Mouse (Mus musculus) T-helper 1 cell (primary cell): Measurements from ENCODE around the gene Pnkd.

Experiments used
- in situ Hi-C: fragments of 300-600 bp; cut with MboI, MseI; formaldehyde crosslinking; loops from one replicate; pipeline ENCODE4 v1.15.1; 2025; ENCODE audit warnings: high pct_unique_total_duplicates

Gene Pnkd

GRCm38 (mm10) chr1:74387386-74387988 is 102.8 kb downstream of the Pnkd start:
- in situ Hi-C loops: no loop called here

DNA sequence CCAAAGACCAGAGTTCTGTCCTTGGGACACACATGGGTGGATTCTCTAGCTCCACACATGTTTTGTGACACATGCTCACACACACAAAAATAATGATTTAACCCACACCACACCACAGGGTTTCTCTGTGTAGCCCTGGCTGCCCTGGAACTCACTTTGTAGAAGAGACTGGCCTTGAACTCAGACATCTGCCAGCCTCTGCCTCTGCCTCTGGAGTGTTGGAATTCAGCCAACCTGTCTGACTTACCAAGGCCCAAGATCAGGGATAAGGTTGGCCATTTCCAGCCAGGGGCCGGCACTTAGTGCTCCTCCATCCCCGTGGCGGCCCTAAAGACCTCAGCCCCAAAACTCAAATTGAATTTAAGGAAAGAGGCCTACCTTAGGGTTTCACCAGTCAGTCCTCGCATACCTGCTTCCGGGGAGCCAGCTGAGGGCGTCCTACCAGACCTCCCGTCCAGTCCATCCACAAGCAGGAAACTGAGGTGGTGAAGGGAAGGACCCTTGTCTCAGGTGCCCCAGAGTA is 103.7 kb downstream of the Pnkd start:
- in situ Hi-C loops: no loop called here

- in situ Hi-C loops: loop anchor here (10.0 kb wide), 1 partner anchor 735 kb away; the partner anchor contains the start of gene Nhej1
These were observed 105.1 kb downstream of the Pnkd start for GRCm38 (mm10) chr1:74389831-74390286.

- in situ Hi-C loops: loop anchor here (10.0 kb wide), 1 partner anchor 734 kb away; the partner anchor contains the start of gene Nhej1
These were observed 105.7 kb downstream of the Pnkd start for GRCm38 (mm10) chr1:74390287-74390906.

DNA sequence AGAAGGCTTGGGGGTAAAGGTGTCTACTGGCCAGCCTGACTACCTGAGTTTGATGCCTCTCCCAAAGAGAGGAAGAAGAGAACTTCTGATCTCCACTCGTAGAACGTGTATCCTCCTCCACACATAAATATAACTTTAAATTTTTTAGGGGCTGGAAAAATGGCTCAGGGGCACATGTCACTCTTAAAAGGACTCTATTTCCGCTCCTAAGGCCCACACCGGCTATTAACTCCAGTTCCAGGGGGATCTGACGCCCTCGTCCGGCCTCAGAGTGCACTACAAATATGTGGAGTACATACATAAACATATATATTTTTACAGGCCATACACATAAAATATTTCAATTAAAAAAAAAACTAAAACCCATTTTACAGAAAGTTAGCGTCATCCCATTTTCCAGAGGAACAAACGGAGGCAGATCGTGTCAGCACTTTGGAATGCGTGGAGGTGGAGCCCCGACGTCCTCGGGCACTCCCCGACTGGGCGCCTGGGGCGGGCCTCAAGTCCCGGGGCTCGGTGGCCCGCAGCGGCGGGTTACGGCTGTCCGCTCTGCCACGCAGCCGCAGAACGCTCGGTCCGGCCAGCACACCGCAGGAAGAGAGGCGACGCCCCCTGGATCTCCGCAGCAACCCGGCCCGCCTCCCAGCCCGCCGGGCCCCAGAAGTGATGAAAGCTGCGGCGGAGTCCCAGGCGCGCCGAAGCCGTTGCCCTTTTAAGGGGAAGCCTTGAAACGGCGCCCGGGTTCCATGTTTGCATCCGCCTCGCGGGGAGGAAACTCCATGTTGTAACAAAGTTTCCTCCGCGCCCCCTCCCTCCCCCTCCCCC is 106.4 kb downstream of the Pnkd start, which contains the start of gene Ctdsp1:
Gene Ctdsp1, plus strand, starts transcription at position 586 of the 825 bp plus-strand sequence.
- in situ Hi-C loops: loop anchor here (10.0 kb wide), 1 partner anchor 734 kb away; the partner anchor contains the start of gene Nhej1

DNA sequence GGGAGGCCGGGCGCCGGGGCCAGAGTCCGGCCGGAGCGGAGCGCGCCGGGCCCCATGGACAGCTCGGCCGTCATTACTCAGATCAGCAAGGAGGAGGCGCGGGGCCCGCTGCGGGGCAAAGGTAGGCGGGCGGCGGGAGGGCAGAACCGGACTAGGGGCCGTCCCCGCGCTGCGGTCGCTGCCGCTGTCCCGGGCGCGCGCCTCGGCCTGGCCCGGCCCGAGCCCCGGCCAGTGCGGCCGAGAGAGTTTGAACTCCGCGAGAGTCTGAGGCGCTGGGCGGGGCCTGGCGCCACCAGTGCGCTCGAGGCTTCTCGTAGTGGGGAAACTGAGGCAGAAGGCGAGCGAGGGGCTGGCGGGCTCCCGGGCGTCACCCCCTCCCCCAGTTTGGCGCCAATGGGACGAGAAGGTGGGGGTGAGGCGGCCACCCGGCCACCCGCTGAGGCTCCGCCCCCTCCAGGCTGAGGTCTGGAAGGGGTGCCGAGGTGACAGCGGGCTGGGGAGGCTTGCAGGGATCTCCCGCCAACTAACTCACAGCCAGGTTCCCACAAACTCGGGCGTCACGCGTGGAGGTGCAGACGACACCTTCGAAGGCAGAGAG is 107.2 kb downstream of the Pnkd start:
- in situ Hi-C loops: loop anchor here (10.0 kb wide), 1 partner anchor 733 kb away; the partner anchor contains the start of gene Nhej1

- in situ Hi-C loops: loop anchor here (10.0 kb wide), 1 partner anchor 732 kb away; the partner anchor contains the start of gene Nhej1
These were observed 107.8 kb downstream of the Pnkd start for GRCm38 (mm10) chr1:74392446-74392994.

DNA sequence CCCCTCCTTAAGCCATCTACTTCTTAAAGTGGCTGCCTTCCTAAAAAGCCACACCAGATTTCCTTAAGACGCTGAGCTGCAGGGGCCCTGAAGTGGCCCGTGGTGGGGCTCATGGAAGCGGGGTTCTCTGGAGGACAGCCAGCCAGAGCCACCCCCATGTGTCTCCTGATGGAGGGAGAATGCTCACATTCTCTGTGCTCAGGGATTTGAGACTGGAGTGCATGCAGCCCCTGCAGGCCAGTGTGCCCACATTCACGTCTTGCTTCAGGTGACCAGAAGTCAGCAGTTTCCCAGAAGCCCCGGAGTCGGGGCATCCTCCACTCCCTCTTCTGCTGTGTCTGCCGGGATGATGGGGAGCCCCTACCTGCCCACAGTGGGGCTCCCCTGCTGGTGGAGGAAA is 108.3 kb downstream of the Pnkd start:
- in situ Hi-C loops: loop anchor here (10.0 kb wide), 1 partner anchor 732 kb away; the partner anchor contains the start of gene Nhej1

DNA sequence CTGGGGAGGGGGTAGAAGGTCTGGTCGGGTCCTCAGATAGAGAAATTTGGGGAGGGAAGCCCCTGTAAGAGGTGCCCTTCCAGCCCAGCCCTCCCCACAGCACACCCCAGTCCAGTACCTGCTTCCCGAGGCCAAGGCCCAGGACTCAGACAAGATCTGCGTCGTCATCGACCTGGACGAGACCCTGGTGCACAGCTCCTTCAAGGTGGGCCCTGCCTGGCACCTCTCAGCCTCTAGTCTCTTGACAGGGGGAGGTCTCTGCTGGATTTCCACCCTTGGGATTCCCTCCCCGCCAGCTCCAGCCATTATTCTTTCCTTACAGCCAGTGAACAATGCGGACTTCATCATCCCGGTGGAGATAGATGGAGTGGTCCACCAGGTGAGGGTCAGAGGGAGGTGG is 109.0 kb downstream of the Pnkd start:
- in situ Hi-C loops: loop anchor here (10.0 kb wide), 1 partner anchor 731 kb away; the partner anchor contains the start of gene Nhej1

GRCm38 (mm10) chr1:74394311-74394710 is 109.6 kb downstream of the Pnkd start:
- in situ Hi-C loops: loop anchor here (10.0 kb wide), 1 partner anchor 730 kb away; the partner anchor contains the start of gene Nhej1

GRCm38 (mm10) chr1:74394858-74395257 is 110.1 kb downstream of the Pnkd start:
- in situ Hi-C loops: loop anchor here (5.0 to 10.0 kb wide), 2 partner anchors 52 to 730 kb away; partner anchors contain the start of gene Nhej1

- in situ Hi-C loops: loop anchor here (5.0 to 10.0 kb wide), 2 partner anchors 52 to 730 kb away; partner anchors contain the start of gene Nhej1
These were observed 110.6 kb downstream of the Pnkd start for GRCm38 (mm10) chr1:74395290-74395689.

DNA sequence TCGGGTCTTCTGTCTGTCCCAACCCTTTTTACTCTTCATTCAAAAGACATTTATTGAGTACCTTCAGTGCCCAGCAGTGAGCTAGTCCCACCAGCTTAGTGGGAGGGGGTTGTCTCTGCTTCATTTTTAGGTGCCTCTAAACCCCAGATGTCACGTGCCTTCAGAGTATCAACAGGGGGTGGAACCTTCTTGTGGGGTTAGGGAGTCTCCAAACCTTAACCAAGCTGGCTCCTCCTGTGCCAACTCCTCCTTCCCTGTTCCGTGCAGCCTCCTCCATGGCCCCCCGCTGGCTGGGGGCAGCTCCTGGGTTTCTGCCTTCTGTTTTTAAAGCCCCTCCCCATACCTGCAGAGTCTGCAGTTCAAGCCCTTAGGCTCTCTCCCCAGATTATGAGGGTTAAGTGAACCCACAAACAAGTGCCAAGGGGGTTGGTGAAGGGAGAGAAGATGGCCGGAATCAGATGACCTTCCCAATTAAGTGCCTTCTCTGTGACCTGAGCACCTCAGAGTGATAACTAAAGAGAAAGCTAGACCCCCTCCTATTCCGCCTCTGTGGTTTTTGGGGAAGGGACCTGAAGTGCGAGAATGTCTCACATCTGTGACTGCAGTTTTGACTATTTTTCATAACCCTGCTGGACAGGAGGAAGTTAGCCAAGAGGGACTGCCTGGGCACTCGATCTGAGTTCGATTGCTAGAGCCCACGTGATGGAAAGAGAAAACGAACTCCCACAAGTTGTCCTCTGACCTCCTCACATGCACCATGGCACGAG is 111.9 kb downstream of the Pnkd start:
- in situ Hi-C loops: loop anchor here (5.0 to 10.0 kb wide), 2 partner anchors 51 to 728 kb away; partner anchors contain the start of gene Nhej1

GRCm38 (mm10) chr1:74397268-74397918 is 112.7 kb downstream of the Pnkd start:
- in situ Hi-C loops: loop anchor here (5.0 to 10.0 kb wide), 2 partner anchors 50 to 727 kb away; partner anchors contain the start of gene Nhej1

GRCm38 (mm10) chr1:74397919-74398451 is 113.3 kb downstream of the Pnkd start:
- in situ Hi-C loops: loop anchor here (5.0 to 10.0 kb wide), 2 partner anchors 49 to 727 kb away; partner anchors contain the start of gene Nhej1

GRCm38 (mm10) chr1:74400531-74400930 is 115.8 kb downstream of the Pnkd start:
- in situ Hi-C loops: no loop called here

DNA sequence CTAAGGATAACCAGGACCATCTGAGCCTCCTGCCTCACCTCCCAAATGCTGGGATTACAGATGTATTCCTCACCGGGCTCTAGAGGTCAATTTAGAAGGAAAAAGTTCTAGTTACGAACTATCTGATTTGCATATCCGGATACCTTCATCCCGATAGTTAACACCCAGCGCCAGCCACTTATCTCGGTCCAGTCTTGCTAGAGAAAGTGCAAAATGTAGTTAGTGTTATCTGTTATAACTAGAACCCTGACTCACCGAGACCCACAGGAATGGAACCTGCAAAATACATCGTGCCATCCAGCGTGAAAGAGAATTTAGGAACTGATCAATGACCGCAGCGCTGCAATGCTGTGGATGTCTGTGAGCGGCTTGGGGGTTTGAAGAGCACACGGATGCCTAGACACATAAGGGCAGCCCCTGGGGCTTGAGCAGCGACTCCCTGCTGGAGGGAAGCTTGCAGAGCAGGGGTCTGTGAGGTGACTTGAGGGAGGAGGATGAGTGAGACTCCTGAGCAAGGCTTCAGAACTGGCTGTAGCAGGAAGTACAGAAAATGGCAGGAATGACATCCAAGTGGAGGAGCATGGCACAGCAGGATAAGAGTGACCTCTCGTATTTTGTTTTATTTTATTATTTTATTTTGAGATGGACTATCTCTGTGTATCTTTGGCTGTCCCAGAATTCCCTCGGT is 116.4 kb downstream of the Pnkd start:
- in situ Hi-C loops: no loop called here
